Mouse (Mus musculus) forebrain, embryonic 13.5 days (tissue): ENCODE measurements at regions not wholly inside any gene's neighbourhood (a gene's known extent, or its start where the extent isn't known, plus 50 kb on each side); places are given as distances from the start of the nearest gene placed in this dataset.

Experiments used
- ATAC-seq: fragments of 200-750 bp; cut with Nextera tagmentation; 2 replicates; pipeline ENCODE4 v1.8.0; 2017
- H3K27ac ChIP-seq: fragments of 300-500 bp; sonication (generic); 2 replicates; pipeline ENCODE4 v1.5.1; 2015; ENCODE audit warnings: inconsistent platforms, mild to moderate bottlenecking, moderate library complexity
- H3K27me3 ChIP-seq: fragments of 300-500 bp; sonication (generic); 2 replicates; pipeline ENCODE4 v1.6.1; 2015; ENCODE audit warnings: mild to moderate bottlenecking, inconsistent platforms
- H3K36me3 ChIP-seq: fragments of 300-500 bp; sonication (generic); 2 replicates; pipeline ENCODE4 v1.6.1; 2015; ENCODE audit warnings: mild to moderate bottlenecking, inconsistent platforms; ENCODE audit not compliant: poor library complexity, severe bottlenecking
- H3K4me1 ChIP-seq: fragments of 300-500 bp; sonication (generic); 2 replicates; pipeline ENCODE4 v1.6.1; 2015; ENCODE audit warnings: inconsistent platforms
- H3K4me2 ChIP-seq: fragments of 300-500 bp; sonication (generic); 2 replicates; pipeline ENCODE4 v1.6.1; 2015; ENCODE audit warnings: inconsistent platforms, mild to moderate bottlenecking, moderate library complexity
- H3K4me3 ChIP-seq: fragments of 300-500 bp; sonication (generic); 2 replicates; pipeline ENCODE4 v1.5.1; 2015; ENCODE audit warnings: mild to moderate bottlenecking, inconsistent platforms
- H3K9ac ChIP-seq: fragments of 300-500 bp; sonication (generic); 2 replicates; pipeline ENCODE4 v1.6.1; 2015; ENCODE audit warnings: mild to moderate bottlenecking, inconsistent platforms
- H3K9me3 ChIP-seq: fragments of 300-500 bp; sonication (generic); replicated peaks from 2 replicates; pipeline ENCODE4 v1.6.1; 2016; ENCODE audit warnings: inconsistent platforms
- WGBS: fragments of 180-500 bp; shearing (Covaris S2); methylation state at CpG from one replicate; pipeline ENCODE4 v1.1.7; 2015; 5-methylcytosine and 5-hydroxymethylcytosine counted together

DNA sequence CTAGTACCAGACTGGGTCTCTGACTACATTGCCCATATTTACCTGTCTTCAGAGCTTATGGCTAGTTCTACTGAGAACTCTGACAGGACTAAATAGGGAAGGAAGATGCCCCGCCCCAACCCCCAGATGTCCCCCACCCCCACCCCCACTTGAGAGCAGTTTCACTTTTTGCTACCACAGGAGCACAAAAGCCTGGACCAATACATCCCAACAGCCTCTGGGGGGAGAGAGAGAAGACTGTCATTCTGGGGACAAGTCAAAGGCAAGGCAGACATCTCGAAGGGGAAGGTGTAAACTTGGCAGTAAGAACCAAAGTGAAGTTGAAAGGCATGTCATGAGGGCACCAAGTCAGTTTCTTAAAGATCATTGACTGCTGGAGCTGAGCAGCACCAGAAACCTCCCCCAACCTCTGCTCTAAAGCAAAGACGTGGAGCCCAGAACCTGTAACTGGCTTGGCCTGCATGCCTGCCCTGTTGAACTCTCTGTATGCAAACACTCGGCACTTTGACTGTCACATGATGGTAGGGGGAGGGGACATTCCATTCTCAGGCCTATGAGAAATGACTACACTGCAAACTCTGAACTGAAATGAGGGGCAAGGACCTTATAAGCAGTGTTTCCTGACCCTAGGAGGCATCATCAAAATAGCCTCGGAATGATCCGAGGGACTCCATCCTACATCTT is 123.3 kb downstream of the Psat1 start:
- ATAC-seq, result no peak
- H3K27ac ChIP-seq, result no peak overlapping the region
- no peak overlapping the region for H3K9ac ChIP-seq
- WGBS, result 90% methylated on average over 6 of the region's 6 CpGs
- no peaks in the 10 kb centered on the region for H3K27me3 ChIP-seq
- no peak overlapping the region for H3K4me2 ChIP-seq
- H3K9me3 ChIP-seq, result no peaks in the 10 kb centered on the region
- H3K4me1 ChIP-seq, result 0 out of 2 replicates have a peak, but pooled peaks cover 5% of the 10 kb centered on the region
- no peak overlapping the region for H3K4me3 ChIP-seq
- H3K36me3 ChIP-seq, result no peaks in the 10 kb centered on the region

DNA sequence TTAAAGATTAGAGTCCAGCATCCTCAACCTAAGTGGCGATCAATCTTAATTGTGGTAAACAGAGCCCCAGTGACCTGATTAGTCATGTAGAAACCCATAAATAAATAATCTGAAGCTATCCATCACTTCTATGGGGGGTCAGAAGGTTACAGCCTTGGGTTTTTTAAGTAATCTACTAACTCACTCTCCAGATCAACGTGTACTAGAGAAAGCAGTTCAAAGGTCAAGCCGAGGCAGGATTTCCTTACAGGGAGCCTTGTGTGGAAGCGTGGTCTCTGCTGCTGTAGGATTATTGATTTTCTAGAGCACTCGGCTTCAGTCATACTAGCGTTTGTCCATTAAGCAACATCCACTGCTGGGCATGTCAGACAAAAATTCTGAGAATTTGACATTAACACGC is 127.1 kb downstream of the Psat1 start:
- Histone ChIP-seq H3K27ac (no peak overlapping the region), H3K27me3 (no peaks in the 10 kb centered on the region), H3K36me3 (no peaks in the 10 kb centered on the region), H3K4me2 (no peak overlapping the region), H3K9me3 (no peaks in the 10 kb centered on the region), H3K4me1 (no peaks in the 10 kb centered on the region), H3K4me3 (no peak overlapping the region), H3K9ac (no peak overlapping the region)
- no peak for ATAC-seq
- 79% methylated on average over 7 of the region's 7 CpGs for WGBS

DNA sequence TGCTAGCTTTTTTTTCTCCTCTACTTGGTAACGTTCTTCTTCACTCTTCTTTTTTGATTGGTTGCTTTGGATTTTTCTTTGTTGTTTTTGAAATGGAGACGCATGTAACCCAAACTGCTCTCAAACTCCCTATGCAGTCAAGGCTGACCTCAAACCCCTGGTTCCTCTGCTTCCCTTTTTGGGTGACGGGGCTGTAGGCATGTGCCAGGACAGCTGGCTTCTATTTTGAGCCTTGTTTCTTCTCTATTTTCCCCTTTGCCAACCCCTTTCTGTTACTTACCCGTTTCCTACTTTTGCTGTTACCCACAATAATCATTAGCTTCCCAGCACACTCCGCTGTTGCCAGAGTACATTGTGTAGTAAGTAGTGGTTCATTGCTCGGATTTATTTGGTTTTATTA is 132.0 kb downstream of the Psat1 start:
- no peak overlapping the region for H3K9ac ChIP-seq
- H3K27me3 ChIP-seq, result no peaks in the 10 kb centered on the region
- H3K4me3 ChIP-seq, result no peak overlapping the region
- H3K9me3 ChIP-seq, result no peaks in the 10 kb centered on the region
- H3K4me2 ChIP-seq, result no peak overlapping the region
- no peaks in the 10 kb centered on the region for H3K4me1 ChIP-seq
- ATAC-seq, result no peak
- no peaks in the 10 kb centered on the region for H3K36me3 ChIP-seq
- no peak overlapping the region for H3K27ac ChIP-seq
- 74% methylated on average over 6 of the region's 6 CpGs for WGBS

DNA sequence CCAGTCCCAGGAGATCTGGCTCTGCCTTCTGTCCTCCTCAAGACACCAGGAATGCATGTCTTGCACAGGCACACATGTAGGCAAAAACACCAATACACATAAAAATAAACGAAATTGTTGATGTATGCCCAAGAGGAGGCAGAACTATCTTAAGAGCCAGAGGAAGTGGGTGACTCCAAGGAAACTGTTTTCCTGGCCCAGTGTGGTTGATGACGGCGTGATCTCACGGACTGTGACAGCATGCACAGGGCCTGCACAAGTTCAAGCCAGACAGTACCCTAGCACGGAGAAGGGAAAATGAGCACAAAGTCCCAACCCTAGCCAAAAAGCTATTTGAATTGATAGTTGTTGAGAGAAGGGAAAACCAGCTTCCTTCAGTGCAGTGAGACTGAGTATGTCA is 138.1 kb downstream of the Psat1 start:
- Histone ChIP-seq H3K4me2 (no peak overlapping the region), H3K27ac (no peak overlapping the region), H3K27me3 (peaks cover 31% of the 10 kb centered on the region), H3K9ac (no peak overlapping the region), H3K9me3 (no peaks in the 10 kb centered on the region), H3K4me1 (peaks cover 11% of the 10 kb centered on the region), H3K4me3 (no peak overlapping the region), H3K36me3 (no peaks in the 10 kb centered on the region)
- 92% methylated on average over 5 of the region's 5 CpGs for WGBS
- ATAC-seq, result no peak

DNA sequence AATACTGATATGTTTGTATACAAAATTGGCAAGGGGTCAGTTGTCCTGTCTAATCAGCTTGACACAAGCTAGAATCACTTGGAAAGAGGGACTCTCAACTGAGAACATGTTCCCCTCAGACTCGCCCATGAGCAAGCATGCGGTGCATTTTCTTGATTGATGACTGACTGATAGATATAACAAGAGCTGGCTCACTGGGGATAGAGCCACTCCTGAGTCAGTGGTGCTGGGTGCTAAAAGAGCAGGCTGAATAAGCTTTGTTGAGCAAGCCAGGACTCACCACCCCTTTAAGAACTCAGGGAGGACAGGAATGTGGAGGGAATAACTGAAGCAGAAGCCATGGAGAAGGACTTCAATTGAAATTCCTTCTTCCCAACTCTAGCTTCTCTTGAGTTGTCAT is 139.5 kb downstream of the Psat1 start:
- no peak overlapping the region for H3K27ac ChIP-seq
- H3K4me1 ChIP-seq, result peaks cover 22% of the 10 kb centered on the region
- H3K9ac ChIP-seq, result no peak overlapping the region
- no peaks in the 10 kb centered on the region for H3K36me3 ChIP-seq
- no peak for ATAC-seq
- no peak overlapping the region for H3K4me2 ChIP-seq
- peaks cover 31% of the 10 kb centered on the region for H3K27me3 ChIP-seq
- 96% methylated on average over 2 of the region's 2 CpGs for WGBS
- H3K9me3 ChIP-seq, result no peaks in the 10 kb centered on the region
- no peak overlapping the region for H3K4me3 ChIP-seq

DNA sequence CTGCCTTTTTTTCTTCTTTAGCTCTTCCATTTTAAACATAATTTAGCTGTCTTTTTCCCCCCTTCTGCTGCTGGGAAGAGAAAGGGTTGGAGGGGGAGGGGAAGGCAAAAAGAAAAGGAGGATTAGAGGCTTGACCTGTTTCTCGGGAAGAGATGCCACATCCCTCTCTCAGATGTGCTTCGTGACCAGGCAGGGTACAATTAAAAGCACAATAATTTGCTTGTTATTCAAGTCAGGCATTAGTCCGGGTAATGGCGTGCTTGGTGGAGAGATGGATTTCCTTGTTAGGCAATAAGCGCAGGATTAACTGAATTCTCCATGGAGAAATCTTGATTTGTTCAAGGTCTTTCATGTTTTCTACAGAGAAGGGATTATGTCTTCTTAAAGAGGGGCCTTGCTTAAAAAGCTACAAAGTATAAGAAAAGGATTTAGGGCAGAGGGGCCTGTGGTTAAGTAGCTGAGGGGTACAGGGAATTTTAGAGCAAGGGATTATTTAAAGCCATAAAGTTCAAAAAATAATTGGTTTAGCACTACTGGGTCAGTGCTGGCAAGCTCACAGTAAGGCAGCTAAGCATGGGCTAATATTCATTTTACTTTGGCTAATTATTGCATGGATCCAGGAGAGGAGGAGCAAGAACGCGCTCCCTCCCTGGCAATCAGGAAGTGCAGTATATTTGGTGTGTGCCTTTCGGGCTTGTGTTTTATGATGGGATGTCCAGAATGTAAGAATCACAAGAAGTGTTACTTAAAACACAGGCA is 143.8 kb downstream of the Psat1 start:
- Histone ChIP-seq H3K4me3 (no peak overlapping the region), H3K4me2 (peak overlapping the region; percentile 38), H3K9ac (no peak overlapping the region), H3K36me3 (no peaks in the 10 kb centered on the region), H3K27me3 (peaks cover 30% of the 10 kb centered on the region), H3K27ac (peak overlapping the region; percentile 85), H3K9me3 (no peaks in the 10 kb centered on the region), H3K4me1 (peaks cover 42% of the 10 kb centered on the region)
- 6% methylated on average over 8 of the region's 8 CpGs for WGBS
- peak; percentile 59 for ATAC-seq

DNA sequence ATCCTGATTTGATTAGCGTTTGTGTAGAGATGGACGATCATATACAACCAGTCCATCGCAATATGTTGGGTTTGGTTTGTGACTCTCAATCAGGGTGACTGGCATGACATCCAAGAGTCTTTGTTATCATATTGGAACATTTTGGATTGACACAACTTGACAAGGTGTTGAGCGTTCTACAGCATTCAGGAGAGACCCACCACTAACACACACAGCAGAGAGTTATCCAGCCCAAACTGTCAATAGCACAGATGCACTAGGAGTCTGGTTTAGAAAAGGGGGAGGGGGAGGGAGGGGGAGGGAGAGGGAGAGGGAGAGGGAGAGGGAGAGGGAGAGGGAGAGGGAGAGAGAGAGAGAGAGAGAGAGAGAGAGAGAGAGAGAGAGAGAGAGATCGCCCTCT is 144.5 kb downstream of the Psat1 start:
- ATAC-seq, result peak; percentile 44; the same call in 1 of the 2 replicates
- Histone ChIP-seq H3K27ac (peak overlapping the region; percentile 85), H3K4me2 (peak overlapping the region; percentile 59), H3K27me3 (peaks cover 35% of the 10 kb centered on the region), H3K9ac (no peak overlapping the region), H3K9me3 (no peaks in the 10 kb centered on the region), H3K4me3 (no peak overlapping the region), H3K36me3 (no peaks in the 10 kb centered on the region), H3K4me1 (peaks cover 42% of the 10 kb centered on the region)
- 24% methylated on average over 5 of the region's 5 CpGs for WGBS

DNA sequence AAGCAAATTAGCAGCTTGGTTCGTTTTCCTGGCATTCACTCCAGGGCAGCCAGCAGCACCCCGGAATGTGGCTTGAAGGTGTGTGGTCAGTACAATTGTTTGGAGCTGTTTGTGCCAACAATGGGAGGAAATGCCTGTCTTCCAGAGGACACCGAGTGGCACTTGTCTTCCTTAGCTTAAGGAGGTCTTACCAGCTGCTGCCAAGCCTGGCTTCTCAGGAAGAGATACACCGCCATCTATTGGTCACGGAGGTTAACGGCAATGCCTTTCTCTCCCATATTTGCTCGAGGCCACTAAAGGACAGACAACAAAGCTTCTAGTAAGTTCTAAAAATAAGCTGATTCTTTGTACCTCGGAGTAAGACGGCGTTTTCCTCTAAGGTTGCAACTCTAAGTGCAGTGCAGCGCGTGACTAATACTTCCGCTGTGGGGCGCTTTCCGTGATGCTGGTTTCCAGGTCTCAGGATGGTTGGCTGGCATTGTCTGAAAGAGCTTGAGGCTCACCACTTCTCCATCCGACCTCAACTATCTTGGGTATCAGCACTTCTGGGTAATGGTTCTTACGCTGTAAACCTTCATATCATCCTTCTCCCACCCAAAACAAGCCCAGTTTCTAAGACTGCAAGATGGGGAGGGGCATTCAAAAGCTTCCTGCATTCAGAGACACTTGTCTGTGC is 145.2 kb downstream of the Psat1 start:
- Histone ChIP-seq H3K9me3 (no peaks in the 10 kb centered on the region), H3K36me3 (no peaks in the 10 kb centered on the region), H3K4me3 (peak overlapping the region; percentile 27), H3K27me3 (peaks cover 38% of the 10 kb centered on the region), H3K9ac (peak overlapping the region; percentile 30; the same call in 1 of the 2 replicates), H3K27ac (peak overlapping the region; percentile 85), H3K4me2 (peak overlapping the region; percentile 59), H3K4me1 (peaks cover 42% of the 10 kb centered on the region)
- peak; percentile 81 for ATAC-seq
- WGBS, result 2% methylated on average over 16 of the region's 17 CpGs

DNA sequence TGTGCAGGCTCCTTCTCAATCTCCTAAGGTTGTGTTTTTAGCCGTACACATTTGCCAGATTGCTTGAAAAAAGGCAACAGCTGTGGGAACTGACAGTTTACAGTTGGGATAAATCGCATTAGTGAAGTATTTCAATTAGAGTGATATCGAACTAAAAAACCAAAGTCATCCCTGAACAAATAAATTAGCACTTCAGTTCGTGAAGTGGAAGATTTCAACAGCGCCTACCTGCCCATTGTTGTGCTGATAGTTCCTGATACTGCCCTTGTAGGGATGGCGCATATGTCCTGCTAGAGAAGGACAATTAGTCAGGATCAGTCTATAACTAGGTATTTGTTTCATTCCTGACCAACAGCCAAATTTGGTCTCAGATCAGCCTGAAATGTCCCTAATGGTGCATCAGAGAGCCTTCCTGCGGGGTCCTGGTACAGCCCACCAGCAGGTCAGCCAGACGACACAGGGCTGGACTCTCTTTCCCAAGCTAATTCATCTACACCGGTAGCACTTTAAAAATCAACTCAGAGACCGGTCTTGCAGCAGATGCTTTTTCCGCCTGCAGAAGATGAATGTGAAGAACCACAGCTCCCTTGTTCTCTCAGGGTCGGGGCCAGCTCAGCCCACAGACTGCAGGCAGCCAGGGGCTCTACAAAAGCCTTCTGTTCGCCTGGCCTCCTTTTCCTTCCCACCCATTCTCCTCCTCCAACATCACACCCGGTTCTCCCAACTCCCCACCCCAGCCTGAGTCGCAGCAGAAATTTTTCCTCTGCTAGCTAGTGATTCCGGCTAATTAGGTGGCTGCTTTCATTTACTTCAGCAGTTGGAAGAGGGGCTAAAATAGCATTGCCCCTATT is 146.1 kb downstream of the Psat1 start:
- Histone ChIP-seq H3K36me3 (no peaks in the 10 kb centered on the region), H3K4me1 (peaks cover 42% of the 10 kb centered on the region), H3K4me2 (peak overlapping the region; percentile 59), H3K4me3 (peak overlapping the region; percentile 27), H3K27ac (peak overlapping the region; percentile 85), H3K9me3 (no peaks in the 10 kb centered on the region), H3K27me3 (peaks cover 37% of the 10 kb centered on the region), H3K9ac (peak overlapping the region; percentile 43; the same call in 1 of the 2 replicates)
- 7% methylated on average over 16 of the region's 16 CpGs for WGBS
- peak; percentile 78 for ATAC-seq

DNA sequence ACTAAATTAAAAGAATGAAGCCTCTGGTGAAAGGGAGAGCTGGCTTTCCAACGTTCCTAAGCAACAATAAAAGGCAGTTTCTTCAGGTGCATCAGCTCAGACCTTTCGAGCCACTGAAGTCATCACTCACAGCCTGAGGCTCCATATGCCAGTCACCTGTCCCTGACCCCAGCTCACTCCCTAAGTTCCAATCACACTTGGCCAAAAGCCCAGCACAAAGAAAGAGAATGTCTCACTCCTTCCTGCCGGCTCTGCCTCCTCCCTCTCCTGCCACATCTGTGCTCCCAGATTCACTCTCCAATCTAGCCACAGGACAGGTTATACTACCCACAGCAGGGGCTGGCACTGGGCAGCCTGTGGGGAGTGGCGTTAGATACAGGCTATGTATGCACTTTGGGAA is 150.7 kb downstream of the Psat1 start:
- no peak overlapping the region for H3K9ac ChIP-seq

DNA sequence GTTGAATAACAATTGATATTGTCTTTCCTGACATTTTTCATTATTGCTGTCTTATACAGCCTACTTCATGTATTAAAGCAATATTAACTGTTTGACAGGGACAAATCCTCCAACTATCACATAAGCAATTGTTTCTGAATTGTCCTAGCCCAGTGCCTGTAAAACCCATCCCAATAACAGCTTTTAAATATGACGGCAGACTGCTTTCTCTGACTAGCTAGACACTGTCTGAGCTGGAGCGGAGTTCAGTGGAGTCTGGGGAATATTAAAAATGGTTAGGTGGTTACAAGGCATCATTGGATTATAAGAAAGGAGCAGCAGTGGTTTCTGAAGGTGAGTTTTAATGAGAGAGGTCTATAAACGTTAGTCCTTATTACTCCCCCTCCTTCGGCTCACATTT is 155.2 kb downstream of the Psat1 start:
- Histone ChIP-seq H3K4me3 (no peak overlapping the region), H3K27me3 (peaks cover 31% of the 10 kb centered on the region), H3K4me1 (peaks cover 13% of the 10 kb centered on the region), H3K9me3 (no peaks in the 10 kb centered on the region), H3K4me2 (no peak overlapping the region), H3K27ac (no peak overlapping the region), H3K9ac (no peak overlapping the region), H3K36me3 (no peaks in the 10 kb centered on the region)
- WGBS, result 81% methylated on average over 4 of the region's 4 CpGs
- ATAC-seq, result no peak

More for the DNA sequence above, 150.7 kb downstream of the Psat1 start:
- 58% methylated on average over 4 of the region's 4 CpGs for WGBS
- Histone ChIP-seq H3K27me3 (peaks cover 41% of the 10 kb centered on the region), H3K4me3 (no peak overlapping the region), H3K36me3 (no peaks in the 10 kb centered on the region), H3K4me2 (no peak overlapping the region), H3K9me3 (no peaks in the 10 kb centered on the region), H3K4me1 (peaks cover 14% of the 10 kb centered on the region), H3K27ac (no peak overlapping the region)
- ATAC-seq, result no peak
